Mouse (Mus musculus): Measurements from ENCODE around the gene Otud7a. TPM values are rescaled to one million over a fixed set of nuclear protein-coding genes. Genes with fewer than 3 reads are reported as not detected.
"Not testable (repeated sequence)": the region's sequence is repeated elsewhere in the genome, so short reads cannot be mapped to it uniquely, and the experiment has no call there.

Gene Otud7a
- polyA plus RNA-seq, 1 experiment from 2014 or later: 1.7 TPM

DNA sequence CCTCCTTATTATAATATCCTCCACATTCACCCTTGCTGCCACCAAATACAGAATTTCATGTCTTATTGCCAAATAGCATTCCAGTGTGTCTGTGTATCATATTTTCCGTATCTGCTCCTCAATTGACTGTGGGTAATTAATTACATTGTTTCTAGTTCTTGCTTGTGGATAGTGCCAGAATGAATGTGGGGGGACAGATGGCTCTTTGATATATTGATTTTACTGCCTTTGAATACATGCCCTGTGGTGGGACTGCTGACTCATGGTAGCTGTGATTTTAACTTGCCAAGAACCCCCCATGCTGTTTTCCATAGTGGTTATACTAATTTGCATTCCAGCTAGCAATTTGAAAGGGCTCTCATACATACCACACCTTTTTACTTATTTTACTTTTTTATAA, 215.7 kb downstream of the Otud7a start:
- no peaks in the 10 kb centered on the region for H3K4me1 ChIP-seq (replicated peaks; ENCODE audit: control insufficient read depth, insufficient read depth, low read length)
- no peaks in the 10 kb centered on the region for H3K36me3 ChIP-seq (ENCODE audit: control insufficient read depth, insufficient read depth, low read length)
- no peaks in the 10 kb centered on the region for H3K9me3 ChIP-seq (ENCODE audit: control insufficient read depth, low read length)
- H3K27ac ChIP-seq (ENCODE audit: low read depth, low read length): no peak overlapping the region
- no peak overlapping the region for H3K4me2 ChIP-seq (ENCODE audit: low read depth, low read length, severe bottlenecking)
- DNase-seq (ENCODE audit: low spot score) (no peak), ATAC-seq (replicated peaks; ENCODE audit: low FRiP score) (no peak)
- WGBS: 76% methylated on average over 1 of the region's 1 CpGs
- no peak overlapping the region for H3K4me3 ChIP-seq (ENCODE audit: low read depth, low read length)
- H3K9ac ChIP-seq (ENCODE audit: low read length): no peak overlapping the region
- no peaks in the 10 kb centered on the region for H3K27me3 ChIP-seq (ENCODE audit: control insufficient read depth, insufficient read depth, low read length)

DNA sequence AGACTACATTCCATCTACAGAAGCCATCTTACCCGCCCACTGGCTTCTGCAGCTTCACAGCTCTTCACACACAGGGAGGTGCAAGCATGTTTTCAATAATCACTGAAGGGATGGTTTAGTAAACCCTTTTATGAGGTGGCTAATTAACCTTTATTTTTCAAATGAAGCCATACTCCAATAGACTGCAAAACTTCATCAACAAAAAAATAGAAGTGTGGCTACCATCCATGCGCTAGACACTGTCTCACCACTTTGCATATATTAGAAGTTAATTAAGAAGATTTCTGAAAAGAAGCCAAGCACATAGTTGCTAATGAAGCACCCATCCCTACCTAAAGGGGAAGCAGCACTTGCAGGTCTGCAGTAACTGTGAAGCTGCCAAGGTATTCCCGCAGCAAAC, 218.2 kb downstream of the Otud7a start:
- Histone ChIP-seq H3K27me3 (ENCODE audit: control insufficient read depth, insufficient read depth, low read length) (no peaks in the 10 kb centered on the region), H3K9ac (ENCODE audit: low read length) (no peak overlapping the region), H3K4me2 (ENCODE audit: low read depth, low read length, severe bottlenecking) (no peak overlapping the region), H3K36me3 (ENCODE audit: control insufficient read depth, insufficient read depth, low read length) (no peaks in the 10 kb centered on the region), H3K4me3 (ENCODE audit: low read depth, low read length) (no peak overlapping the region), H3K9me3 (ENCODE audit: control insufficient read depth, low read length) (no peaks in the 10 kb centered on the region), H3K27ac (ENCODE audit: low read depth, low read length) (no peak overlapping the region), H3K4me1 (replicated peaks; ENCODE audit: control insufficient read depth, insufficient read depth, low read length) (no peaks in the 10 kb centered on the region)
- DNase-seq (ENCODE audit: low spot score): no peak
- ATAC-seq (replicated peaks; ENCODE audit: low FRiP score): no peak
- 87% methylated on average over 3 of the region's 3 CpGs for WGBS

DNA sequence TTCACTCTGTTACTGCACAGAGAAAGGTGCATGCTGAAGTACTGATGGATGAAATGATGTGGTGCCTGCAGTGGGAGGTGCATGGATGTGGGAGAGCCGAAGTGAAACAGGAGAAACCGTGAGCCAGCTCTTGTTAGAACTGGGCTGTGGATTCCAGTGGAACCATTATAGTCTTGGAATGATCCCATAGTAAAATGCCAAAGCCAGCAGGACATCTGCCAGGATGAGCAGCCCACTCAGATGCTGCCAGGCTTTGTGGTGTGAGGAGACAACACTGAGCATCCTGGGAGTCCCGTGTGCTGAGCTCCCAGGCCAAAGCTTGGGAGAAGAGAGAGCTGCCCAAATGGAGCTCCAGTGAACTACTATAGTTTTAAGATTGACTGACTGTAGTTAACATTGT, 220.9 kb downstream of the Otud7a start:
- Histone ChIP-seq H3K9ac (ENCODE audit: low read length) (no peak overlapping the region), H3K4me1 (replicated peaks; ENCODE audit: control insufficient read depth, insufficient read depth, low read length) (no peaks in the 10 kb centered on the region)

DNA sequence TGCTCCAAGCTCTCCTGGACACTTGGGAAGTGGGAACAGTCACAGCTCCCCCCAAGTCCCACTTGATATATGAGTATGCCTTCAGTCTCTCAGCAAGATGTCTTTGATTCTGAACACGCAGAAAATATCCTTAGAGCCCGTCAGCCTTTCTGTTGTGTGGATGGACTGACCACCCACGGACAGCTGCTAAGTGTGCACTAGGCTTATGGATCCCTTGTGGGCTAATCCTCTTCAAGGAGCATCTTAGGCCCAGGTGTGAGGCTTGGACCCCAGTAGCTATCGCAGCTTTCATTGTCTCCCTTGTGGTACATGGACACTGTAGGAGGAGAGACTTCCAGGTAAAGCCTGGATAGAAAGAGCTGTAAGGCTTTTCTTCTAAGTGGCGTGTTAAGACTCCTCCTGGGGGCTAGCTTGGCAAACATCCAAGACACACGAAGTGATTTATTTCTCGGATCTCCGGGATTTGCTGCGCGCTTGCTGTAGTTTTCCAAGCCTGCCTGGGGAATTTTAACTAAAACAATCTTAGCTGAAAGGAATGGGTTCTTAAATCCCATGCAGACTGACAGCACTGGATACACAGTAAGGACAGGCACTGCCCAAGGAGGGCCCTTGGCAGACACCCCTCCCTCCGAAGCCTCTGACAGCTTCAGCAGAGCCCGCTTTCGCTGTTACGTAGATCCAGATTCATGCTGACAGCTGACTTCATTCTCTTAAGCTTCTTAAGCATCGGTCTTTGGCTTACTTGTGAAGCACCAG, 223.6 kb downstream of the Otud7a start:
- no peak overlapping the region for H3K27ac ChIP-seq (ENCODE audit: low read depth, low read length)
- H3K9me3 ChIP-seq (ENCODE audit: control insufficient read depth, low read length): no peaks in the 10 kb centered on the region
- ATAC-seq (replicated peaks; ENCODE audit: low FRiP score) (no peak), DNase-seq (ENCODE audit: low spot score) (no peak)
- no peak overlapping the region for H3K9ac ChIP-seq (ENCODE audit: low read length)
- 78% methylated on average over 15 of the region's 15 CpGs for WGBS
- H3K4me3 ChIP-seq (ENCODE audit: low read depth, low read length): no peak overlapping the region
- no peak overlapping the region for H3K4me2 ChIP-seq (ENCODE audit: low read depth, low read length, severe bottlenecking)
- H3K36me3 ChIP-seq (ENCODE audit: control insufficient read depth, insufficient read depth, low read length): no peaks in the 10 kb centered on the region
- H3K27me3 ChIP-seq (ENCODE audit: control insufficient read depth, insufficient read depth, low read length): no peaks in the 10 kb centered on the region
- H3K4me1 ChIP-seq (replicated peaks; ENCODE audit: control insufficient read depth, insufficient read depth, low read length): no peaks in the 10 kb centered on the region

More for the DNA sequence above, 220.9 kb downstream of the Otud7a start:
- WGBS: 88% methylated on average over 3 of the region's 3 CpGs
- Histone ChIP-seq H3K4me2 (ENCODE audit: low read depth, low read length, severe bottlenecking) (no peak overlapping the region), H3K27me3 (ENCODE audit: control insufficient read depth, insufficient read depth, low read length) (no peaks in the 10 kb centered on the region), H3K27ac (ENCODE audit: low read depth, low read length) (no peak overlapping the region), H3K9me3 (ENCODE audit: control insufficient read depth, low read length) (no peaks in the 10 kb centered on the region), H3K36me3 (ENCODE audit: control insufficient read depth, insufficient read depth, low read length) (no peaks in the 10 kb centered on the region), H3K4me3 (ENCODE audit: low read depth, low read length) (no peak overlapping the region)
- ATAC-seq (replicated peaks; ENCODE audit: low FRiP score) (no peak), DNase-seq (ENCODE audit: low spot score) (no peak)

DNA sequence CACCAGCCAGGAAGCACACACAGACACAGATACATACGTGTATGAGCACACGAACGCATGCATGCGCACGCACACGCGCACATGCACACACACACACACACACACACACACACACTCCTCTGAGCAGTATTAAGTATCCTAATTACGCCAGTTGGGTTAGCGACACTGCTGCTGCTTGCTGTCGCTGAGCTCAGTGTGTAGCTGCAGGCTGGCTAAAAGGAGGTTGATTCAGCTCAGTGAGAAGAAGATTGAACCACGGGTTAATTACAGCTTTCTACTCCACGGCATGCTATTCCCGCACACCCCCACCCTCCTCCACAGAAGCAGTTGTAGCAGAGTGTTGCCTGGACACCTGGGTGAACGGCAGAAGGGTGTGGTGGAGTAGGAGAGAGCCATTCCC, 224.4 kb downstream of the Otud7a start:
- Histone ChIP-seq H3K36me3 (ENCODE audit: control insufficient read depth, insufficient read depth, low read length) (no peaks in the 10 kb centered on the region), H3K9me3 (ENCODE audit: control insufficient read depth, low read length) (no peaks in the 10 kb centered on the region), H3K4me1 (replicated peaks; ENCODE audit: control insufficient read depth, insufficient read depth, low read length) (no peaks in the 10 kb centered on the region), H3K4me2 (ENCODE audit: low read depth, low read length, severe bottlenecking) (no peak overlapping the region), H3K27ac (ENCODE audit: low read depth, low read length) (no peak overlapping the region), H3K9ac (ENCODE audit: low read length) (no peak overlapping the region), H3K27me3 (ENCODE audit: control insufficient read depth, insufficient read depth, low read length) (no peaks in the 10 kb centered on the region), H3K4me3 (ENCODE audit: low read depth, low read length) (no peak overlapping the region)
- ATAC-seq (replicated peaks; ENCODE audit: low FRiP score) (peak; percentile 59), DNase-seq (ENCODE audit: low spot score) (no peak)
- 76% methylated on average over 14 of the region's 14 CpGs for WGBS

DNA sequence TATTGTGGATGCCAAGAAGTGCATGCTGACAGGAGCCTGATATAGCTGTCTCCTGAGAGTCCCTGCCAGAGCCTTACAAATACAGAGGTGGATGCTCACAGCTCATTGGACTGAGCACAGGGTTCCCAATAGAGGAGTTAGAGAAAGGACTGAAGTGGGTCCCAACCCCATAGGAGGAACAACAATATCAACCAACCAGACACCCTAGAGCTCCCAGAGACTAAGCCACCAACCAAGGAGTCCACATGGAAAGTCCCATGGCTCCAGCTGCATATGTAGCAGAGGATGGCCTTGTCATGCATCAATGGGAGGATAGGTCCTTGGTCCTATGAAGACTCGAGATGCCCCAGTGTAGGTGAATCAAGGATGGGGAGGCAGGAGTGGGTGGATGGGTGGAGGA, 226.4 kb downstream of the Otud7a start:
- not testable (repeated sequence) for H3K9ac ChIP-seq (ENCODE audit: low read length); DNase-seq (ENCODE audit: low spot score); H3K9me3 ChIP-seq (ENCODE audit: control insufficient read depth, low read length); H3K36me3 ChIP-seq (ENCODE audit: control insufficient read depth, insufficient read depth, low read length); H3K4me2 ChIP-seq (ENCODE audit: low read depth, low read length, severe bottlenecking); H3K27ac ChIP-seq (ENCODE audit: low read depth, low read length); ATAC-seq (replicated peaks; ENCODE audit: low FRiP score); H3K4me1 ChIP-seq (replicated peaks; ENCODE audit: control insufficient read depth, insufficient read depth, low read length); H3K4me3 ChIP-seq (ENCODE audit: low read depth, low read length); H3K27me3 ChIP-seq (ENCODE audit: control insufficient read depth, insufficient read depth, low read length)
- 81% methylated on average over 1 of the region's 1 CpGs for WGBS

DNA sequence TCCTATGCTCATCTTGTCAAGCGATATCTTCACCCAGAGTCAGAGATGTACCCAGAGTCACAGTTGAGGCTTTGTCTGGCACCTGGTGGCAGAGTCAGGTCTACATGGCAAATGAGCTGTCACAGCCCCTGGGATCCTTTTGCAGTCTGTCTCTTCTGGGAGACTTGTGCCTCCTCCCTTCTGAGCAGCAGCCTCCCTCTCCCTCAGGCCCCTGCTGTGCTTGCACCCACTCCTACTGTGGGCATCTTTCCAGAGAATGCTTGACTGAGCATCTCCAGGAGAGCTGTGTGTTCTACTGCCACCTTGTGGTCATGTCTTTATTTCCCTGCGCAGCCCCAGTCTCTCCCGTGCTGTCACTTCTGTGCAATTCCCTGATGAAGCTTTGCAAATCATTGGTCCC, 227.4 kb downstream of the Otud7a start:
- H3K27me3 ChIP-seq (ENCODE audit: control insufficient read depth, insufficient read depth, low read length): no peaks in the 10 kb centered on the region
- H3K4me3 ChIP-seq (ENCODE audit: low read depth, low read length): no peak overlapping the region
- H3K4me1 ChIP-seq (replicated peaks; ENCODE audit: control insufficient read depth, insufficient read depth, low read length): no peaks in the 10 kb centered on the region
- no peaks in the 10 kb centered on the region for H3K36me3 ChIP-seq (ENCODE audit: control insufficient read depth, insufficient read depth, low read length)
- H3K9me3 ChIP-seq (ENCODE audit: control insufficient read depth, low read length): no peaks in the 10 kb centered on the region
- no peak overlapping the region for H3K27ac ChIP-seq (ENCODE audit: low read depth, low read length)
- ATAC-seq (replicated peaks; ENCODE audit: low FRiP score): peak; percentile 89
- WGBS: 27% methylated on average over 3 of the region's 3 CpGs
- no peak overlapping the region for H3K4me2 ChIP-seq (ENCODE audit: low read depth, low read length, severe bottlenecking)
- peak; percentile 72 for DNase-seq (ENCODE audit: low spot score)
- H3K9ac ChIP-seq (ENCODE audit: low read length): no peak overlapping the region

DNA sequence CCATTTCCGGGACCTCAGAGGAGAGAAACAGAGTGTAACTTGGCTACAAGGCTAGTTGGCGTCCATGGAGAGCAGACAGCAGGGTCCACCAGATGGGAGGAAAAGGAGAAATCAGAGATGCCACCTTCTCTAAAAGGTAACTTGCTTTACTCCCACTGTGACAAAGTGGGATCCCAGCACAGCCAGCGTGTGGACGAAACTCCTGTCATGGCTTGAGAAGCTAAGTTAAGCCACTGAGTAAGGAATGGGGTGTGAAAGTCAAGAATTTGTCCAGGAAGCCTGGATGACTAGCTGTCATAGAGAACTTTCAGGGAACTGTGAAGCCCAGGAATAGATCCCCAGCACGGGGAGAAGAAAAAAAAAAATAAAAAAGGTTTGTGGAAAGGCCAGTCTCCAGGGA, 232.1 kb downstream of the Otud7a start:
- Histone ChIP-seq H3K27me3 (ENCODE audit: control insufficient read depth, insufficient read depth, low read length) (no peaks in the 10 kb centered on the region), H3K4me1 (replicated peaks; ENCODE audit: control insufficient read depth, insufficient read depth, low read length) (no peaks in the 10 kb centered on the region), H3K27ac (ENCODE audit: low read depth, low read length) (no peak overlapping the region), H3K9ac (ENCODE audit: low read length) (no peak overlapping the region), H3K4me2 (ENCODE audit: low read depth, low read length, severe bottlenecking) (no peak overlapping the region), H3K36me3 (ENCODE audit: control insufficient read depth, insufficient read depth, low read length) (no peaks in the 10 kb centered on the region), H3K9me3 (ENCODE audit: control insufficient read depth, low read length) (no peaks in the 10 kb centered on the region), H3K4me3 (ENCODE audit: low read depth, low read length) (no peak overlapping the region)
- no peak for DNase-seq (ENCODE audit: low spot score)
- 88% methylated on average over 5 of the region's 5 CpGs for WGBS
- no peak for ATAC-seq (replicated peaks; ENCODE audit: low FRiP score)

DNA sequence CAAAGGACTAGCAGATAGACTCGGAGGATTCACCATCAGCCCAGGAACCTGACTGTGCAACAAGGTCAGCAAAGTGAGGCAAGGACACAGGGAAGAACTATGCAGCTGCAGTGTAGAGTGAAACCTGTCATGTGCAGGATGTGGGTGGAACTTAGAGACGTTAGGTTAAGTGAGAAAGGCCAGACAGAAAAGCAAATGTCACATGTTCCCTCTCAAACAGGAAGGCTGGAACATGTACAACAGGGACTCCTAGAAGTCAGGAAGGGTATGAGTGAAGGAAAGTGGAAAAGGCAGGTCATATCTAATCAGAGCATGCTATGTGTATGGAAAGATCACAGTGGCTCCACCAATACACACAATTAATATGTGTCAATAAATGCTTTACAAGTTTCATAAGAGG, 232.6 kb downstream of the Otud7a start:
- H3K4me3 ChIP-seq (ENCODE audit: low read depth, low read length): no peak overlapping the region
- no peaks in the 10 kb centered on the region for H3K36me3 ChIP-seq (ENCODE audit: control insufficient read depth, insufficient read depth, low read length)
- ATAC-seq (replicated peaks; ENCODE audit: low FRiP score) (no peak), DNase-seq (ENCODE audit: low spot score) (no peak)
- no peak overlapping the region for H3K9ac ChIP-seq (ENCODE audit: low read length)
- no peak overlapping the region for H3K4me2 ChIP-seq (ENCODE audit: low read depth, low read length, severe bottlenecking)
- H3K27ac ChIP-seq (ENCODE audit: low read depth, low read length): no peak overlapping the region
- no peaks in the 10 kb centered on the region for H3K4me1 ChIP-seq (replicated peaks; ENCODE audit: control insufficient read depth, insufficient read depth, low read length)
- 72% methylated on average over 2 of the region's 2 CpGs for WGBS
- no peaks in the 10 kb centered on the region for H3K9me3 ChIP-seq (ENCODE audit: control insufficient read depth, low read length)
- no peaks in the 10 kb centered on the region for H3K27me3 ChIP-seq (ENCODE audit: control insufficient read depth, insufficient read depth, low read length)
